Comparison of ENCODE assay signal across 9 mouse cellular contexts in genomic region chr9:102505700-102506585, GRCm38 (mm10). TPM values are rescaled to one million over a fixed set of nuclear protein-coding genes. Genes with fewer than 3 reads are reported as not detected.
DNase-seq lines count a peak whose midpoint lies in the region; ATAC-seq and TF ChIP-seq lines count a peak whose summit lies in the region.
"Had no signal": no experiment of that assay in that cellular context is flagged by ENCODE, and none has a peak within 500 bp of the region (broad histone marks: within the 10 kb centered on the region; RNA-seq: fewer than 3 reads in every experiment).

Gene Ky, plus strand, starts transcription at chr9:102505750.

- H3K4me3 ChIP-seq in left cerebral cortex, adult 2 months: peak within 1 kb of the TSS; percentile 40
- peak within 1 kb of the TSS; percentile 82 for H3K4me3 ChIP-seq in gastrocnemius, adult 2 months
- peak within 1 kb of the TSS; percentile 44 for H3K4me3 ChIP-seq in hindbrain, embryonic 14.5 days (replicated peaks; ENCODE audit: low read length)
- H3K4me3 ChIP-seq in liver, postnatal 0 days (ENCODE audit: low read depth, low read length): no peak within 1 kb of the TSS

- peak within 1 kb of the TSS; percentile 65 for H3K9ac ChIP-seq in hindbrain, embryonic 14.5 days
- H3K9ac ChIP-seq in liver, postnatal 0 days (replicated peaks): no peak within 1 kb of the TSS

- H3K9me3 ChIP-seq in hindbrain, embryonic 14.5 days (ENCODE audit: control insufficient read depth, low read length): no peaks in the 10 kb centered on the region
- no peaks in the 10 kb centered on the region for H3K9me3 ChIP-seq in liver, postnatal 0 days (ENCODE audit: low read length)

- peaks cover 5% of the 10 kb centered on the region; the same call in 1 of the 2 replicates for H3K4me1 ChIP-seq in hindbrain, embryonic 14.5 days (replicated peaks; ENCODE audit: control insufficient read depth, insufficient read depth, low read length)
- H3K4me1 ChIP-seq in liver, postnatal 0 days (ENCODE audit: insufficient read depth): no peaks in the 10 kb centered on the region

- H3K4me2 ChIP-seq in hindbrain, embryonic 14.5 days (replicated peaks): peak within 1 kb of the TSS; percentile 97
- peak within 1 kb of the TSS; percentile 40 for H3K4me2 ChIP-seq in liver, postnatal 0 days (ENCODE audit: low read depth, low read length)

- intact Hi-C loops in left cerebral cortex, adult 2 months (cut with DNase I): no loop called here
- intact Hi-C loops in gastrocnemius, adult 2 months (cut with DNase I): no loop called here

- TF ChIP-seq CTCF in left cerebral cortex, adult 2 months (IDR thresholded peaks at IDR 0.05): no peak; the same call in 1 of the 2 replicates
- peak; percentile 43 for TF ChIP-seq CTCF in gastrocnemius, adult 2 months (IDR thresholded peaks at IDR 0.05)
- TF ChIP-seq CTCF in liver, postnatal 0 days (IDR thresholded peaks at IDR 0.05; ENCODE audit: low read depth): no peak

- peaks cover 33% of the 10 kb centered on the region for H3K27me3 ChIP-seq in hindbrain, embryonic 14.5 days (ENCODE audit: control insufficient read depth, insufficient read depth, low read length)
- H3K27me3 ChIP-seq in liver, postnatal 0 days (ENCODE audit: insufficient read depth, low read length): peaks cover 24% of the 10 kb centered on the region

- H3K36me3 ChIP-seq in hindbrain, embryonic 14.5 days (replicated peaks; ENCODE audit: control insufficient read depth, insufficient read depth): no peaks in the 10 kb centered on the region
- no peaks in the 10 kb centered on the region for H3K36me3 ChIP-seq in liver, postnatal 0 days (replicated peaks; ENCODE audit: insufficient read depth, low read length)

- 1% methylated on average over 57 of the region's 63 CpGs for WGBS in hindbrain, embryonic 14.5 days
- WGBS in liver, postnatal 0 days (ENCODE audit: insufficient replicate concordance): 4% methylated on average over 63 of the region's 63 CpGs

- H3K27ac ChIP-seq in left cerebral cortex, adult 2 months: peak within 1 kb of the TSS; percentile 32
- H3K27ac ChIP-seq in gastrocnemius, adult 2 months: peak within 1 kb of the TSS; percentile 97
- H3K27ac ChIP-seq in hindbrain, embryonic 14.5 days: no peak within 1 kb of the TSS
- no peak within 1 kb of the TSS for H3K27ac ChIP-seq in liver, postnatal 0 days (ENCODE audit: low read depth)

- TF ChIP-seq EP300 in liver, postnatal 0 days (IDR thresholded peaks at IDR 0.05; ENCODE audit: low read depth): no peak

- peak in 1 of 2 experiments; percentile 30 for DNase-seq in left cerebral cortex, adult 2 months (ENCODE audit: extremely low spot score in 1 of 2, low spot score in 2 of 2)
- DNase-seq in left cerebral cortex, adult 11 months (ENCODE audit: low spot score): no peak
- peak; percentile 35 to 67 for DNase-seq in cerebellum, adult 18-20 months
- peak; percentile 91 for DNase-seq in gastrocnemius, adult 2 months
- DNase-seq in hindbrain, embryonic 14.5 days (ENCODE audit: low spot score): peak; percentile 30
- no peak for DNase-seq in liver, postnatal 0 days
- no peak for DNase-seq in urinary bladder, adult 18-20 months (ENCODE audit: low spot score in 2 of 2)

- peak; percentile 21; the same call in 1 of the 2 replicates for ATAC-seq in hindbrain, embryonic 14.5 days (ENCODE audit: low FRiP score)
- ATAC-seq in liver, postnatal 0 days: no peak
- no peak for ATAC-seq in granulocyte monocyte progenitor cell, adult 5-6 weeks (replicated peaks; ENCODE audit: poor library complexity, severe bottlenecking)

RNA-seq across cellular contexts. Expression of gene Ky, which starts in this region (rescaled TPM):
- 1 to 10 TPM; 2.0 to 2.1 TPM for total RNA-seq in left cerebral cortex, adult 2 months (2021)
- 100 to 1,000 TPM in 1 of 2 experiments, 10 to 100 TPM in 1; 97.3 to 101 TPM for total RNA-seq in gastrocnemius, adult 2 months (2021)
- 0.92 and 1.4 TPM in 2 replicates for polyA plus RNA-seq in hindbrain, embryonic 14.5 days (2014; fragmentation: Nextera tagmentation; extraction: Ambion mirVana)
- polyA plus RNA-seq in liver, postnatal 0 days (2015; fragmentation: Nextera tagmentation; extraction: Ambion mirVana): not detected in 2 replicates
- not detected in 2 replicates for total RNA-seq in granulocyte monocyte progenitor cell, adult 5-6 weeks (2014; fragmentation: Nextera tagmentation)
- not detected in 2 replicates for total RNA-seq in granulocyte monocyte progenitor cell, adult 5-6 weeks (2017)
- total RNA-seq: MEL had no signal

Comparison
In these comparisons a context has a peak if more than half of its experiments do, and no peak if none do; other contexts are left out.
1. RNA of gene Ky (total RNA-seq): 97.3 to 101 TPM in gastrocnemius, adult 2 months; 2.0 to 2.1 TPM in left cerebral cortex, adult 2 months and not detected in granulocyte monocyte progenitor cell, adult 5-6 weeks; every median in the first group is over 10 times any median in the second.
2. DNase-seq: peak in cerebellum, adult 18-20 months (2 of 2), gastrocnemius, adult 2 months (single experiment) and hindbrain, embryonic 14.5 days (single experiment); none in left cerebral cortex, adult 11 months (single experiment), liver, postnatal 0 days (single experiment) and urinary bladder, adult 18-20 months (0 of 2).
3. H3K27ac ChIP-seq: peak in left cerebral cortex, adult 2 months (single experiment) and gastrocnemius, adult 2 months (single experiment); none in hindbrain, embryonic 14.5 days (single experiment) and liver, postnatal 0 days (single experiment).